In genomic region chr10:11960327-11960922, GRCm38 (mm10) we compare ENCODE assay signal across 11 mouse cellular contexts.
DNase-seq lines count a peak whose midpoint lies in the region; ATAC-seq and TF ChIP-seq lines count a peak whose summit lies in the region.
"Had no signal": no experiment of that assay in that cellular context is flagged by ENCODE, and none has a peak within 500 bp of the region (broad histone marks: within the 10 kb centered on the region; RNA-seq: fewer than 3 reads in every experiment).

No protein-coding gene starts in this region.

- no peak overlapping the region for H3K4me2 ChIP-seq in hindbrain, embryonic 11.5 days (replicated peaks; ENCODE audit: low read depth, low read length)
- H3K4me2 ChIP-seq in heart, embryonic 12.5 days, result no peak overlapping the region
- H3K4me2 ChIP-seq: embryonic facial prominence, embryonic 12.5 days; lung, embryonic 15.5 days had no signal

- H3K27ac ChIP-seq in hindbrain, embryonic 11.5 days (ENCODE audit: low read depth, low read length), result no peak overlapping the region
- no peak overlapping the region for H3K27ac ChIP-seq in midbrain, embryonic 10.5 days (replicated peaks)
- no peak overlapping the region for H3K27ac ChIP-seq in heart, embryonic 12.5 days (ENCODE audit: poor library complexity, severe bottlenecking)
- H3K27ac ChIP-seq: embryonic facial prominence, embryonic 12.5 days; lung, embryonic 15.5 days had no signal

- no peak for TF ChIP-seq CTCF in brain, embryonic 14.5 days (IDR thresholded peaks at IDR 0.05; ENCODE audit: borderline replicate concordance, extremely low read depth, insufficient read depth, insufficient read length)

- H3K9ac ChIP-seq in hindbrain, embryonic 11.5 days (ENCODE audit: low read depth, low read length), result no peak overlapping the region
- H3K9ac ChIP-seq in heart, embryonic 12.5 days, result no peak overlapping the region
- H3K9ac ChIP-seq: embryonic facial prominence, embryonic 12.5 days; lung, embryonic 15.5 days had no signal

- H3K27me3 ChIP-seq in hindbrain, embryonic 11.5 days (ENCODE audit: control insufficient read depth, insufficient read depth, low read length), result no peaks in the 10 kb centered on the region
- no peaks in the 10 kb centered on the region for H3K27me3 ChIP-seq in midbrain, embryonic 10.5 days (ENCODE audit: low read depth, poor library complexity, severe bottlenecking)
- H3K27me3 ChIP-seq in heart, embryonic 12.5 days (replicated peaks), result no peaks in the 10 kb centered on the region
- H3K27me3 ChIP-seq: embryonic facial prominence, embryonic 12.5 days; lung, embryonic 15.5 days had no signal

- peak; percentile 28 to 34 for DNase-seq in cerebellum, postnatal 10 days
- no peak for DNase-seq in cerebellum, adult 9-11 months
- DNase-seq in brain, embryonic 14.5 days (ENCODE audit: low read depth), result peak; percentile 83
- peak; percentile 37 for DNase-seq in hindbrain, embryonic 11.5 days (ENCODE audit: low spot score)
- peak; percentile 20 for DNase-seq in midbrain, embryonic 10.5 days (ENCODE audit: low spot score)
- DNase-seq in spleen, adult 12 weeks (ENCODE audit: low spot score), result no peak
- DNase-seq in kidney, postnatal 4 days, result no peak
- DNase-seq: gastrocnemius, postnatal 25 days had no signal

- TF ChIP-seq POLR2A in brain, embryonic 14.5 days (IDR thresholded peaks at IDR 0.05; ENCODE audit: borderline replicate concordance, extremely low read depth, insufficient read depth, insufficient read length, poor library complexity, severe bottlenecking), result no peak

- no peaks in the 10 kb centered on the region for H3K4me1 ChIP-seq in hindbrain, embryonic 11.5 days (replicated peaks; ENCODE audit: control insufficient read depth, insufficient read depth, low read length)
- 0 out of 2 replicates have a peak, but pooled peaks cover 4% of the 10 kb centered on the region for H3K4me1 ChIP-seq in midbrain, embryonic 10.5 days
- no peaks in the 10 kb centered on the region for H3K4me1 ChIP-seq in heart, embryonic 12.5 days (replicated peaks)
- H3K4me1 ChIP-seq: embryonic facial prominence, embryonic 12.5 days; lung, embryonic 15.5 days had no signal

- no peak overlapping the region for H3K4me3 ChIP-seq in hindbrain, embryonic 11.5 days (ENCODE audit: low read depth, low read length)
- no peak overlapping the region for H3K4me3 ChIP-seq in midbrain, embryonic 10.5 days
- H3K4me3 ChIP-seq in heart, embryonic 12.5 days, result no peak overlapping the region
- H3K4me3 ChIP-seq: embryonic facial prominence, embryonic 12.5 days; lung, embryonic 15.5 days had no signal

- 25% methylated on average over 3 of the region's 3 CpGs for WGBS in hindbrain, embryonic 11.5 days
- 37% methylated on average over 3 of the region's 3 CpGs for WGBS in midbrain, embryonic 10.5 days
- WGBS in heart, embryonic 12.5 days, result 51% methylated on average over 3 of the region's 3 CpGs

- ATAC-seq in hindbrain, embryonic 11.5 days (ENCODE audit: low FRiP score), result peak; percentile 82
- no peak for ATAC-seq in heart, embryonic 12.5 days (ENCODE audit: insufficient number of reproducible peaks, low FRiP score)

- H3K9me3 ChIP-seq in hindbrain, embryonic 11.5 days (ENCODE audit: control insufficient read depth, low read length), result no peaks in the 10 kb centered on the region
- no peaks in the 10 kb centered on the region for H3K9me3 ChIP-seq in midbrain, embryonic 10.5 days (replicated peaks)
- no peaks in the 10 kb centered on the region; the same call in 1 of the 2 replicates for H3K9me3 ChIP-seq in heart, embryonic 12.5 days (replicated peaks)
- H3K9me3 ChIP-seq: embryonic facial prominence, embryonic 12.5 days; lung, embryonic 15.5 days had no signal

- H3K36me3 ChIP-seq in hindbrain, embryonic 11.5 days (ENCODE audit: control insufficient read depth, insufficient read depth, low read length), result no peaks in the 10 kb centered on the region
- H3K36me3 ChIP-seq in midbrain, embryonic 10.5 days, result no peaks in the 10 kb centered on the region
- no peaks in the 10 kb centered on the region for H3K36me3 ChIP-seq in heart, embryonic 12.5 days
- H3K36me3 ChIP-seq: embryonic facial prominence, embryonic 12.5 days; lung, embryonic 15.5 days had no signal

Comparison
In these comparisons a context has a peak if more than half of its experiments do, and no peak if none do; other contexts are left out.
1. DNase-seq: peak in cerebellum, postnatal 10 days (2 of 2), brain, embryonic 14.5 days (single experiment), hindbrain, embryonic 11.5 days (single experiment) and midbrain, embryonic 10.5 days (single experiment); none in cerebellum, adult 9-11 months (single experiment), spleen, adult 12 weeks (single experiment) and kidney, postnatal 4 days (0 of 2).